27 mouse cellular contexts compared by ENCODE assay signal in the genomic region with DNA sequence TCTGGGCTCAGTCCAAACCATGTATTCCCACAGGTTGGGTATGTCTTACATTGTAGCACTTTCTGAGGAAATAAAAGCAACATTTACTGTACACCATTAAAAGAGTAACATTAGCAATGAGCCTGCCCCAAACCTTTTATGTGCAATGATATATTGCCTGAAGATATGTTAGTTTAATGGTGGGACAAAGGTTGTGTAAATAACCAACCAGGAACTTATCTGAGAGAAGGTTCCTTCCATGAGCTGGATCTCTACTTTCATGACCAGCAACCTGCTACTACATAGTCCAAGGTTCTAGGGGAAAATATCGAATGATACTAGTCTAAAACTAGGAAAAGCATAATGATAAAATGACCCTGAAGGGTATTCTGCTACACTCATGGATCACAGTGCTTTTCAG.
DNase-seq lines count a peak whose midpoint lies in the region; ATAC-seq and TF ChIP-seq lines count a peak whose summit lies in the region.
"Had no signal": no experiment of that assay in that cellular context is flagged by ENCODE, and none has a peak within 500 bp of the region (broad histone marks: within the 10 kb centered on the region; RNA-seq: fewer than 3 reads in every experiment).

No protein-coding gene starts in this region.

- no peaks in the 10 kb centered on the region for H3K4me1 ChIP-seq in stomach, embryonic 16.5 days (ENCODE audit: control insufficient read depth, insufficient read depth, low read length)
- no peaks in the 10 kb centered on the region for H3K4me1 ChIP-seq in stomach, postnatal 0 days (replicated peaks; ENCODE audit: control insufficient read depth, insufficient read depth)
- no peaks in the 10 kb centered on the region for H3K4me1 ChIP-seq in intestine, postnatal 0 days (replicated peaks; ENCODE audit: control insufficient read depth, insufficient read depth, low read length)
- H3K4me1 ChIP-seq in small intestine, adult 2 months (ENCODE audit: control insufficient read depth, insufficient read depth, insufficient read length, low read length): peaks cover 7% of the 10 kb centered on the region; the same call in 1 of the 2 replicates
- no peaks in the 10 kb centered on the region for H3K4me1 ChIP-seq in forebrain, embryonic 12.5 days
- H3K4me1 ChIP-seq: embryonic facial prominence, embryonic 13.5 days; embryonic facial prominence, embryonic 15.5 days; forebrain, embryonic 10.5 days; forebrain, embryonic 13.5 days; forebrain, embryonic 15.5 days had no signal

- TF ChIP-seq CTCF in stomach, postnatal 0 days (IDR thresholded peaks at IDR 0.05; ENCODE audit: low read depth): no peak
- no peak for TF ChIP-seq CTCF in intestine, postnatal 0 days (IDR thresholded peaks at IDR 0.05; ENCODE audit: low read depth)
- TF ChIP-seq CTCF in small intestine, adult 2 months (IDR thresholded peaks at IDR 0.05; ENCODE audit: extremely low read depth, insufficient read length, insufficient replicate concordance, low read depth, low read length): no peak

- H3K27ac ChIP-seq in stomach, embryonic 16.5 days (ENCODE audit: low read length): no peak overlapping the region
- H3K27ac ChIP-seq in stomach, postnatal 0 days (replicated peaks): no peak overlapping the region
- H3K27ac ChIP-seq in intestine, postnatal 0 days (ENCODE audit: low read depth, low read length): peak overlapping the region; percentile 7; the same call in 1 of the 2 replicates
- peak overlapping the region; percentile 46; the same call in 1 of the 2 replicates for H3K27ac ChIP-seq in small intestine, adult 2 months (ENCODE audit: insufficient read depth, low read depth, low read length)
- no peak overlapping the region for H3K27ac ChIP-seq in forebrain, embryonic 12.5 days
- H3K27ac ChIP-seq: embryonic facial prominence, embryonic 13.5 days; embryonic facial prominence, embryonic 15.5 days; forebrain, embryonic 10.5 days; forebrain, embryonic 13.5 days; forebrain, embryonic 15.5 days had no signal

- H3K36me3 ChIP-seq in stomach, embryonic 16.5 days (ENCODE audit: control insufficient read depth, insufficient read depth, low read length): no peaks in the 10 kb centered on the region
- H3K36me3 ChIP-seq in stomach, postnatal 0 days (ENCODE audit: control insufficient read depth, insufficient read depth, low read length): no peaks in the 10 kb centered on the region
- no peaks in the 10 kb centered on the region for H3K36me3 ChIP-seq in intestine, postnatal 0 days (ENCODE audit: control insufficient read depth, insufficient read depth)
- H3K36me3 ChIP-seq in small intestine, adult 2 months (ENCODE audit: control insufficient read depth, insufficient read depth, low read length): no peaks in the 10 kb centered on the region
- no peaks in the 10 kb centered on the region for H3K36me3 ChIP-seq in forebrain, embryonic 12.5 days (replicated peaks)
- H3K36me3 ChIP-seq: embryonic facial prominence, embryonic 13.5 days; embryonic facial prominence, embryonic 15.5 days; forebrain, embryonic 10.5 days; forebrain, embryonic 15.5 days; G1E had no signal

- no peaks in the 10 kb centered on the region for H3K9me3 ChIP-seq in stomach, embryonic 16.5 days (replicated peaks; ENCODE audit: control insufficient read depth, low read length)
- H3K9me3 ChIP-seq in stomach, postnatal 0 days (ENCODE audit: control insufficient read depth, low read length): no peaks in the 10 kb centered on the region
- no peaks in the 10 kb centered on the region for H3K9me3 ChIP-seq in intestine, postnatal 0 days (ENCODE audit: control insufficient read depth)
- no peaks in the 10 kb centered on the region for H3K9me3 ChIP-seq in forebrain, embryonic 12.5 days
- H3K9me3 ChIP-seq: embryonic facial prominence, embryonic 13.5 days; embryonic facial prominence, embryonic 15.5 days; forebrain, embryonic 10.5 days; forebrain, embryonic 13.5 days; forebrain, embryonic 15.5 days; G1E had no signal

- TF ChIP-seq POLR2A in small intestine, adult 2 months (IDR thresholded peaks at IDR 0.05; ENCODE audit: low read depth, low read length): no peak

- no peak overlapping the region for H3K4me3 ChIP-seq in stomach, embryonic 16.5 days (replicated peaks; ENCODE audit: low read length)
- no peak overlapping the region for H3K4me3 ChIP-seq in stomach, postnatal 0 days (ENCODE audit: low read depth, low read length)
- H3K4me3 ChIP-seq in intestine, postnatal 0 days (ENCODE audit: low read depth, low read length): no peak overlapping the region
- H3K4me3 ChIP-seq in small intestine, adult 2 months (ENCODE audit: low read depth, low read length): no peak overlapping the region
- no peak overlapping the region for H3K4me3 ChIP-seq in forebrain, embryonic 12.5 days (replicated peaks)
- H3K4me3 ChIP-seq: embryonic facial prominence, embryonic 13.5 days; embryonic facial prominence, embryonic 15.5 days; erythroblast, embryonic 14.5 days; forebrain, embryonic 10.5 days; forebrain, embryonic 13.5 days; forebrain, embryonic 15.5 days had no signal

- no peak for TF ChIP-seq EP300 in stomach, postnatal 0 days (optimal IDR thresholded peaks at IDR 0.05)

- ATAC-seq in stomach, embryonic 16.5 days (ENCODE audit: insufficient read depth, low FRiP score): 0 out of 2 replicates have a peak, but pooled peaks have one; percentile 37
- ATAC-seq in stomach, postnatal 0 days (ENCODE audit: low FRiP score, low TSS enrichment): no peak
- ATAC-seq in intestine, postnatal 0 days: peak; percentile 91
- no peak for ATAC-seq in forebrain, embryonic 12.5 days (ENCODE audit: low FRiP score)
- ATAC-seq: activated CD4-positive, CD25-positive, alpha-beta regulatory T cell, adult 4 months; CD4-positive, CD25-positive, alpha-beta regulatory T cell, adult 4 months; forebrain, embryonic 13.5 days; forebrain, embryonic 15.5 days; forebrain, postnatal 0 days; Patski had no signal

- H3K4me2 ChIP-seq in stomach, embryonic 16.5 days (ENCODE audit: low read depth, low read length): no peak overlapping the region
- no peak overlapping the region for H3K4me2 ChIP-seq in stomach, postnatal 0 days (replicated peaks; ENCODE audit: low read depth)
- no peak overlapping the region for H3K4me2 ChIP-seq in intestine, postnatal 0 days (replicated peaks; ENCODE audit: low read depth)
- H3K4me2 ChIP-seq in forebrain, embryonic 12.5 days: no peak overlapping the region
- H3K4me2 ChIP-seq: embryonic facial prominence, embryonic 13.5 days; embryonic facial prominence, embryonic 15.5 days; forebrain, embryonic 13.5 days; forebrain, embryonic 15.5 days had no signal

- no peak overlapping the region for H3K9ac ChIP-seq in stomach, embryonic 16.5 days (ENCODE audit: low read length)
- no peak overlapping the region for H3K9ac ChIP-seq in stomach, postnatal 0 days (ENCODE audit: low read length)
- H3K9ac ChIP-seq in intestine, postnatal 0 days (ENCODE audit: low read depth, low read length): no peak overlapping the region
- no peak overlapping the region for H3K9ac ChIP-seq in forebrain, embryonic 12.5 days
- H3K9ac ChIP-seq: embryonic facial prominence, embryonic 13.5 days; embryonic facial prominence, embryonic 15.5 days; forebrain, embryonic 13.5 days; forebrain, embryonic 15.5 days; forebrain, postnatal 0 days had no signal

- 67% methylated on average over 1 of the region's 1 CpGs for WGBS in stomach, embryonic 16.5 days
- 67% methylated on average over 1 of the region's 1 CpGs for WGBS in stomach, postnatal 0 days
- WGBS in intestine, postnatal 0 days: 5% methylated on average over 1 of the region's 1 CpGs
- 17% methylated on average over 1 of the region's 1 CpGs for WGBS in small intestine, adult 2 months
- WGBS in forebrain, embryonic 12.5 days: 86% methylated on average over 1 of the region's 1 CpGs

- DNase-seq in stomach, postnatal 0 days (ENCODE audit: low spot score): no peak
- DNase-seq in retina, embryonic 14.5 days (ENCODE audit: low spot score): no peak
- DNase-seq: adrenal gland, adult 8-10 months; adrenal gland, postnatal 14 days; adrenal gland, postnatal 36 days; B cell, adult 2 months; cerebellum, adult 11-12 months; cerebellum, adult 2 months; cerebellum, adult 9-10 months; cerebellum, postnatal 10 days; cerebellum, postnatal 25 days; forebrain, postnatal 0 days had no signal

- no peaks in the 10 kb centered on the region for H3K27me3 ChIP-seq in stomach, embryonic 16.5 days (ENCODE audit: control insufficient read depth, insufficient read depth, low read length)
- no peaks in the 10 kb centered on the region for H3K27me3 ChIP-seq in stomach, postnatal 0 days (ENCODE audit: control insufficient read depth, insufficient read depth, low read length)
- H3K27me3 ChIP-seq in intestine, postnatal 0 days (replicated peaks; ENCODE audit: control insufficient read depth, insufficient read depth, low read length): no peaks in the 10 kb centered on the region
- no peaks in the 10 kb centered on the region for H3K27me3 ChIP-seq in small intestine, adult 2 months (ENCODE audit: control insufficient read depth, insufficient read depth, low read length)
- H3K27me3 ChIP-seq in forebrain, embryonic 12.5 days: no peaks in the 10 kb centered on the region
- H3K27me3 ChIP-seq: CH12.LX; embryonic facial prominence, embryonic 13.5 days; embryonic facial prominence, embryonic 15.5 days; forebrain, embryonic 13.5 days; forebrain, embryonic 15.5 days; Patski had no signal

Comparison
In these comparisons a context has a peak if more than half of its experiments do, and no peak if none do; other contexts are left out.
1. ATAC-seq: peak in stomach, embryonic 16.5 days (single experiment) and intestine, postnatal 0 days (single experiment); none in stomach, postnatal 0 days (single experiment) and forebrain, embryonic 12.5 days (single experiment).
2. H3K27ac ChIP-seq: peak in intestine, postnatal 0 days (single experiment) and small intestine, adult 2 months (single experiment); none in stomach, embryonic 16.5 days (single experiment), stomach, postnatal 0 days (single experiment) and forebrain, embryonic 12.5 days (single experiment).